Mouse (Mus musculus) CH12.LX (cell line): ENCODE measurements around the gene Il27ra. TPM values are rescaled to one million over a fixed set of nuclear protein-coding genes. Genes with fewer than 3 reads are reported as not detected.
A peak's percentile ranks its signal among the peaks of the same experiment; 100 is the strongest.

ENCODE experiments used
- DNase-seq: peaks from one replicate; pipeline ENCODE4 v3.0.0-alpha.2; 2013; ENCODE audit errors: extremely low read depth
- H3K27ac ChIP-seq: 2 replicates; pipeline ENCODE4 v1.5.1; 2012; ENCODE audit warnings: low read depth, mild to moderate bottlenecking, control low read depth, moderate library complexity; ENCODE audit not compliant: insufficient read depth
- H3K27me3 ChIP-seq: replicated peaks from 2 replicates; pipeline ENCODE3; 2012; ENCODE audit warnings: inconsistent platforms
- H3K36me3 ChIP-seq, 2 experiments: replicated peaks in 1 of 2; 2 replicates each; pipeline versions ENCODE3 to v1.6.1; 2012; ENCODE audit warnings: inconsistent platforms in 1 of 2, low read length in 1 of 2, mild to moderate bottlenecking in 1 of 2, mixed read lengths in 1 of 2, moderate library complexity in 1 of 2; ENCODE audit not compliant: control insufficient read depth in 1 of 2, insufficient read depth in 1 of 2
- H3K4me1 ChIP-seq, 2 experiments: 2 replicates each; pipeline ENCODE4 v1.6.1; 2012; ENCODE audit warnings: inconsistent platforms in 1 of 2, moderate library complexity in 1 of 2; ENCODE audit not compliant: insufficient read depth in 2 of 2, control insufficient read depth in 1 of 2
- H3K4me2 ChIP-seq: 2 replicates; pipeline ENCODE4 v1.6.1; 2012; ENCODE audit warnings: low read depth, mild to moderate bottlenecking, control low read depth; ENCODE audit not compliant: poor library complexity, insufficient read depth, severe bottlenecking
- H3K4me3 ChIP-seq, 3 experiments: fragments of 150-350 bp in 1 of 3; sonication (generic) in 1 of 3; replicated peaks in 1 of 3; 2 replicates each; pipeline versions ENCODE3 to v1.5.1; 2011 to 2012; ENCODE audit warnings: low read depth in 2 of 3, low read length in 2 of 3, mild to moderate bottlenecking in 2 of 3, moderate library complexity in 2 of 3, control low read depth in 1 of 3, improper control_type of control experiment in 1 of 3, inconsistent platforms in 1 of 3, mixed read lengths in 1 of 3; ENCODE audit not compliant: poor library complexity in 1 of 3
- H3K79me2 ChIP-seq: replicated peaks from 2 replicates; pipeline ENCODE4 v1.6.1; 2012; ENCODE audit warnings: mild to moderate bottlenecking, moderate library complexity; ENCODE audit not compliant: control insufficient read depth, poor library complexity, insufficient read depth, severe bottlenecking; ENCODE audit errors: extremely low read depth
- H3K9ac ChIP-seq: 2 replicates; pipeline ENCODE4 v1.6.1; 2012; ENCODE audit warnings: low read depth, mild to moderate bottlenecking, control low read depth, moderate library complexity; ENCODE audit not compliant: insufficient read depth
- H3K9me3 ChIP-seq: replicated peaks from 2 replicates; pipeline ENCODE3; 2012; ENCODE audit warnings: low read length, inconsistent platforms, mixed read lengths
- CTCF ChIP-seq, 2 experiments: IDR thresholded peaks in 1 of 2; conservative IDR thresholded peaks in 1 of 2; 2 replicates each; pipeline ENCODE4 v1.5.1; 2011 to 2012; ENCODE audit warnings: low read depth in 2 of 2, low read length in 2 of 2, improper control_type of control experiment in 1 of 2, inconsistent platforms in 1 of 2, mild to moderate bottlenecking in 1 of 2, moderate library complexity in 1 of 2
- ELF1 ChIP-seq: IDR thresholded peaks from 2 replicates; pipeline ENCODE4 v1.6.1; 2014; ENCODE audit warnings: low read depth, mild to moderate bottlenecking, inconsistent platforms, low read length, improper control_type of control experiment
- ETS1 ChIP-seq: conservative IDR thresholded peaks from 2 replicates; pipeline ENCODE4 v1.6.1; 2012; ENCODE audit warnings: low read depth, mild to moderate bottlenecking, inconsistent platforms, low read length, improper control_type of control experiment, moderate library complexity
- GABPA ChIP-seq: IDR thresholded peaks from 2 replicates; pipeline ENCODE4 v1.6.1; 2012; ENCODE audit warnings: low read depth, low read length, improper control_type of control experiment, inconsistent platforms; ENCODE audit not compliant: insufficient replicate concordance
- MAX ChIP-seq: IDR thresholded peaks from 2 replicates; pipeline ENCODE4 v1.6.1; 2011; ENCODE audit warnings: low read length, improper control_type of control experiment
- NRF1 ChIP-seq: IDR thresholded peaks from 2 replicates; pipeline ENCODE4 v1.6.1; 2014; ENCODE audit warnings: low read depth, mild to moderate bottlenecking, inconsistent platforms, low read length, improper control_type of control experiment, moderate library complexity
- POLR2AphosphoS2 ChIP-seq: IDR thresholded peaks from 2 replicates; pipeline ENCODE4 v1.6.1; 2011; ENCODE audit warnings: low read depth, low read length, improper control_type of control experiment
- SMC3 ChIP-seq: IDR thresholded peaks from 2 replicates; pipeline ENCODE4 v1.6.1; 2011; ENCODE audit warnings: low read depth, low read length, improper control_type of control experiment
- TCF12 ChIP-seq: IDR thresholded peaks from 2 replicates; pipeline ENCODE4 v1.6.1; 2014; ENCODE audit warnings: low read depth, mild to moderate bottlenecking, inconsistent platforms, low read length, improper control_type of control experiment
- UBTF ChIP-seq: IDR thresholded peaks from 2 replicates; pipeline ENCODE4 v1.6.1; 2012; ENCODE audit warnings: low read depth, mild to moderate bottlenecking, inconsistent platforms, low read length, improper control_type of control experiment, moderate library complexity
- ZMIZ1 ChIP-seq: IDR thresholded peaks from 2 replicates; pipeline ENCODE4 v1.6.1; 2012; ENCODE audit warnings: low read depth, mild to moderate bottlenecking, inconsistent platforms, low read length, improper control_type of control experiment
- ZNF384 ChIP-seq: IDR thresholded peaks from 2 replicates; pipeline ENCODE4 v1.6.1; 2012; ENCODE audit warnings: low read depth, low read length, improper control_type of control experiment, inconsistent platforms
- dilution Hi-C: fragments of 300-500 bp; cut with MboI; formaldehyde crosslinking; loops from 2 replicates; pipeline ENCODE4 v1.14.3; 2020; ENCODE audit warnings: low sequenced_read_pairs; ENCODE audit not compliant: extremely low pct_unique_long_range_greater_than_20kb, extremely low pct_ligation_motif_present
- in situ Hi-C: fragments of 300-500 bp; cut with MboI; formaldehyde crosslinking; loops from 3 replicates; pipeline ENCODE4 v1.14.3; 2019; ENCODE audit warnings: low sequenced_read_pairs, low pct_ligation_motif_present, low pct_unique_long_range_greater_than_20kb, mixed read lengths
- polyA plus RNA-seq: library from polyadenylated mRNA; unstranded; fragments of >175 nt; gene quantifications from 2 replicates; pipeline ENCODE4 v1.2.1, GENCODE M21; 2012; ENCODE audit warnings: low read depth; ENCODE audit not compliant: insufficient read length
- total RNA-seq, 2 experiments: library from RNA; depleted of rRNA; stranded (reverse); fragments of 300-350 nt in 1 of 2; fragments of >200 nt in 1 of 2; gene quantifications; 2 replicates each; pipeline ENCODE4 v1.2.3; 2012 to 2014

Gene Il27ra
- total and polyA plus RNA-seq, 3 experiments, result 1.4 to 2.4 (median 2.3) TPM

DNA sequence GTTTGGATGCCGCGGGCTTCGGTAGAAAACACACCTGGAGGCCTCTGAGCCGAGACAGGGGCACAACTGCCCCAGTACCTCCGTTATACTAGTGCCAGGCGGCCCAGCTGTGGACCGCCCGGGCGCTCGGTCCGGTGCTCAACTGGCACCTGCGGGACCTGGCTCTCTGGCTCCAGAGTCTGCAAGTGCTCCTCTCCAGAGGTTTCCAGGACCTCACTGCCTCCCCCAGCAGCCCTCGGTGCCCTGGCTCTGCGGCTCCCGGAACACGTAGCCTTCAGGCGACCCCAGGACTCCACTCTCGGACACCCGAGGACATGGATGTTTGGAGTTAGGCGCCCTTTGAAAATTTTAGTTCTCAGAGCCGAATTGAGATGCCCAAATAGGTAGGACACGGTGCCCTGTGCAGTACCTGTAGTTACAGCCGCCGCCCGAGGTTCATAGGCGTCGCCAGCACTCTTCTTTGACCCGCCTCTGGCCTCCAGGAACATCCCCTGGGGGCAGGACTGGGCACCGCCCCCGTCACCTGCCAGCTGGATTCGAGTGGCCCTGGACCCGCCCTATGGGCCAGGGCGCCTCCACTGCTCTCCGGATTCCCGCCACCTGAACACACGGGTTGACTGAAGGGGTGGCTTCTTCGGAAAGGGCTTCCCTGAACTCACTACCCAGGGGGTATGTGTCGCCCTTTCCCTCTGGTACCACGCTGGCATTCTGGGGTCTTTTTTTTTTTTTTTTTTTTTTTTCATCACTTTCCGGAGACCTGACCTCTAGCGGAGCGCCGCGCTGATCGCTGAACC lies 30.5 kb downstream of the Il27ra start, which contains the start of gene 2210011C24Rik:
Gene 2210011C24Rik, minus strand, starts transcription at position 467 of the 794 bp plus-strand sequence.
- H3K9me3 ChIP-seq, result peaks cover 11% of the 10 kb centered on the region
- dilution Hi-C loops, result no loop called here
- peaks cover 30% of the 10 kb centered on the region for H3K27me3 ChIP-seq
- H3K36me3 ChIP-seq, result no peaks in the 10 kb centered on the region
- H3K27ac ChIP-seq, result no peak within 1 kb of the TSS
- DNase-seq, result no peak
- peak within 1 kb of the TSS; percentile 87 for H3K4me2 ChIP-seq
- peaks cover 6 to 18% of the 10 kb centered on the region in 2 experiments; a peak in 3 of 4 replicates for H3K4me1 ChIP-seq
- H3K9ac ChIP-seq, result no peak within 1 kb of the TSS
- in situ Hi-C loops, result no loop called here
- TF ChIP-seq ZNF384, result peak; percentile 50
- no peak for TF ChIP-seq ZMIZ1
- H3K79me2 ChIP-seq, result no peaks in the 10 kb centered on the region
- peak within 1 kb of the TSS in 2 of 3 experiments; percentile 15 to 29 for H3K4me3 ChIP-seq

DNA sequence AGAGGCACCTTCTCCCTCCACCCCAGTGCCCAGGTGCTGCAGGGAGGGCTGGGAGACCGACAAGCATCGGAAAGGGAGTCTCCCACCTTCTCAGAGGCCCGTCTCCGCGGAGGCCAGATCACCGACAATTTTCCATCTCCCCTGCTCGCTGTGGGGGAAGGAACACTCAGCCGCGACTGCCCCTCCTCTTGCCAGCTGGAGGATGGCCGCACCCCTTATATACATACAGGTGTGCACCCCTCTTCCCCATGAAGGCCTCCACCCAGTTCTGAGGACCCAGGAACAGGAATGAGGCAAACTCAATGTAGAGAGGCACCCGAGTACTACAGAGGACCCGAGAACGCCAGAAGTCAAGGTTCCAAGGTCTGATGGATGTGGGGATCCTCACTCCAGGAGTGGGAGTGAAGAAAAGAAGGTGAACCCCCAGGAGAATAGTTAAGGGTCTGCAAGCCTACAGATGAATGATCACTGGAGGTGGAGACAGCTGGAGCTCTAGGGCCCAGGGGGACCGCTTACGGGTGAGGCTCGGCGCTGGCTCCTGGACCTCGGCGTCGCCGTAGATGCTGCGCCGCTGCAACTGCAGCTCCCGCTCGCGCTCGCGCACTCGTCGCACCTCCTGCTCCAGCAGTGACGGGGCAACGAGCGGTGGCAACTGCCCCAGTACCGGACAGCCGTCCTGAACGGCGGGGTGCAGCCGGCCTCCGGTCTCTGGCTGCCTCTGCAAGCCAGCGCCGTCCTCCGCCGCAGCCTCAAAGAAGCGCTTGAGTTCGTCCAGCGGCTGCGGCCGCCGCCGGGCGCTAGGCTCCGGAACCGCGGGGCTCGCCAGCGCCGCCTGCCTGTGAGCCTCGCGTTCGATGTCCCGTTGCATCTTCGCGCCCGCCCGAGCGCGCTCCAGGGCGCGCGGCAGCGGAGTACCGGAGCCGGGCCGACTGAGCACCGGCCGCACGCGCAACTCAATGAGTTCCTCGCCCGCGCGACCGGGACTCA lies 31.5 kb downstream of the Il27ra start:
- in situ Hi-C loops (no loop called here), dilution Hi-C loops (no loop called here)
- TF ChIP-seq CTCF (conservative IDR thresholded peaks at IDR 0.05 in 1 of 2, IDR thresholded peaks at IDR 0.05 in 1 of 2; ENCODE audit: low read depth in 2 of 2, low read length in 2 of 2), result peak in 1 of 2 experiments; percentile 70; a peak in 2 of 4 replicates
- TF ChIP-seq POLR2AphosphoS2, result no peak
- TF ChIP-seq SMC3, result peak; percentile 36
- TF ChIP-seq ELF1, result peak; percentile 21; the same call in 1 of the 2 replicates
- no peak for TF ChIP-seq GABPA
- 0 out of 2 replicates have a peak, but pooled peaks have one; percentile 18 for TF ChIP-seq TCF12
- peak; percentile 98 for TF ChIP-seq UBTF
- peak; percentile 45 for TF ChIP-seq NRF1
- 0 out of 2 replicates have a peak, but pooled peaks have one; percentile 24 for TF ChIP-seq MAX
- no peak for TF ChIP-seq ETS1
- H3K27me3 ChIP-seq, result peaks cover 30% of the 10 kb centered on the region
- no peak for DNase-seq
- peak overlapping the region; percentile 87 for H3K4me2 ChIP-seq
- peaks cover 6 to 18% of the 10 kb centered on the region in 2 experiments; a peak in 3 of 4 replicates for H3K4me1 ChIP-seq
- H3K4me3 ChIP-seq, result peak overlapping the region in 2 of 3 experiments; percentile 15 to 29
- peaks cover 6% of the 10 kb centered on the region for H3K9me3 ChIP-seq
- H3K9ac ChIP-seq, result no peak overlapping the region
- no peak overlapping the region for H3K27ac ChIP-seq
- no peaks in the 10 kb centered on the region for H3K36me3 ChIP-seq
- no peaks in the 10 kb centered on the region for H3K79me2 ChIP-seq
